Mouse (Mus musculus) liver, embryonic 12.5 days (tissue): Measurements from ENCODE around the gene Mbnl1. TPM values are rescaled to one million over a fixed set of nuclear protein-coding genes. Genes with fewer than 3 reads are reported as not detected.
A peak's percentile ranks its signal among the peaks of the same experiment; 100 is the strongest.

Source experiments
- ATAC-seq: fragments of 200-750 bp; cut with Nextera tagmentation; 2 replicates; pipeline ENCODE4 v1.8.0; 2017; ENCODE audit warnings: moderate number of reproducible peaks, mild to moderate bottlenecking, moderate library complexity
- H3K27ac ChIP-seq: fragments of 300-500 bp; sonication (generic); 2 replicates; pipeline ENCODE4 v1.5.1; 2016; ENCODE audit warnings: mild to moderate bottlenecking
- H3K27me3 ChIP-seq: fragments of 300-500 bp; sonication (generic); replicated peaks from 2 replicates; pipeline ENCODE4 v1.6.1; 2016; ENCODE audit warnings: mild to moderate bottlenecking, moderate library complexity
- H3K36me3 ChIP-seq: fragments of 300-500 bp; sonication (generic); 2 replicates; pipeline ENCODE4 v1.6.1; 2016; ENCODE audit warnings: mild to moderate bottlenecking, moderate library complexity
- H3K4me1 ChIP-seq: fragments of 300-500 bp; sonication (generic); 2 replicates; pipeline ENCODE4 v1.6.1; 2016
- H3K4me2 ChIP-seq: fragments of 300-500 bp; sonication (generic); 2 replicates; pipeline ENCODE4 v1.6.1; 2016; ENCODE audit warnings: mild to moderate bottlenecking, moderate library complexity
- H3K4me3 ChIP-seq: fragments of 300-500 bp; sonication (generic); 2 replicates; pipeline ENCODE4 v1.5.1; 2016; ENCODE audit warnings: mild to moderate bottlenecking, moderate library complexity
- H3K9ac ChIP-seq: fragments of 300-500 bp; sonication (generic); 2 replicates; pipeline ENCODE4 v1.6.1; 2016; ENCODE audit warnings: mild to moderate bottlenecking, moderate library complexity
- H3K9me3 ChIP-seq: fragments of 300-500 bp; sonication (generic); replicated peaks from 2 replicates; pipeline ENCODE4 v1.6.1; 2016; ENCODE audit warnings: mild to moderate bottlenecking, moderate library complexity
- WGBS: fragments of 180-500 bp; shearing (Covaris S2); methylation state at CpG from one replicate; pipeline ENCODE4 v1.1.7; 2016; ENCODE audit not compliant: insufficient replicate concordance; 5-methylcytosine and 5-hydroxymethylcytosine counted together
- polyA plus RNA-seq: library from polyadenylated mRNA; unstranded; fragments of >200 nt; fragmentation: Nextera tagmentation; extraction: Ambion mirVana; gene quantifications from 2 replicates; pipeline ENCODE4 v1.2.1, GENCODE M21; 2016

The Mbnl1 gene
- polyA plus RNA-seq, 1 experiment from 2014 or later = 171 TPM

DNA sequence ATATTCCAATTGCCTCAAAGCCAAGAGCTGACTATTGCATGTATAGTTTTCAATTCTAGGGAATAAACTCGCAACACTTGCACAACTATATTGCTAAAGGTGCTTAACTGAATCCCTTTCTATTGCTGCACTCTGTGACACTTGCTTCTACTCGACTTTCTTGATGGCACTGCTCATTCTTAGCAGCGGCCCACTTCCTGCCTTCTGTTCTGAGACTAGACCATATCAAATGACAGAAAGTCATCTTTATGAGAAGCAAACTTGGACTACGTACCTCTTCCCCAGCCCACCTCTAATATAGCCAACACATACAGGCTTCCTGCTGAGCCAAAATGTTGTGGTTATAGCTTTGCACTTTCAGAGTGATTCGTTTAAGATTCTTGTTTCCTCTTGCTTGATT, 23.6 kb downstream of the Mbnl1 start:
- Histone ChIP-seq H3K9me3 (no peaks in the 10 kb centered on the region), H3K9ac (no peak overlapping the region), H3K36me3 (no peaks in the 10 kb centered on the region), H3K4me1 (peaks cover 44% of the 10 kb centered on the region), H3K27ac (peak overlapping the region; percentile 23; the same call in 1 of the 2 replicates), H3K4me3 (no peak overlapping the region), H3K4me2 (no peak overlapping the region), H3K27me3 (no peaks in the 10 kb centered on the region)
- no peak for ATAC-seq
- WGBS = 67% methylated on average over 5 of the region's 5 CpGs

DNA sequence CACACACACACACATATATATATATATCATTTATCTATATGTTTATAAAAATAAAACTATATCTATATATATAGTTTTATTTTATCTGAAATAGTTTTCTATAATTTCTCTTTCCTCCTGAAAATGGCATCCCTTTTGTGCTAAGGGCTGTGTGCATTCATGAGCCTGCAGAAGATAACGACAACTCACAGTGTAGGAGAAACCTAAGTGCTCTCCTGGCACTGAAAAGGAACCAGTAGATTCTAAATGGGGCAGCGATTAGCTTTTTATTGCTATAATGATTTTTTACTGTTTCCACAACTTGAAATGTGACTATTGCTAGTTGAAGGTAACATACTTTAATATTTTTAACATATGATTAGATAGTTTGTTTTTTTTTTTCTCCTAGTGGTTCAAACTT, 25.5 kb downstream of the Mbnl1 start:
- peaks cover 53% of the 10 kb centered on the region for H3K4me1 ChIP-seq
- no peaks in the 10 kb centered on the region for H3K36me3 ChIP-seq
- H3K4me2 ChIP-seq = peak overlapping the region; percentile 89
- ATAC-seq = no peak
- H3K27me3 ChIP-seq = no peaks in the 10 kb centered on the region
- WGBS = 52% methylated on average over 2 of the region's 2 CpGs
- H3K27ac ChIP-seq = peak overlapping the region; percentile 95
- peak overlapping the region; percentile 22; the same call in 1 of the 2 replicates for H3K9ac ChIP-seq
- no peaks in the 10 kb centered on the region for H3K9me3 ChIP-seq
- H3K4me3 ChIP-seq = no peak overlapping the region

DNA sequence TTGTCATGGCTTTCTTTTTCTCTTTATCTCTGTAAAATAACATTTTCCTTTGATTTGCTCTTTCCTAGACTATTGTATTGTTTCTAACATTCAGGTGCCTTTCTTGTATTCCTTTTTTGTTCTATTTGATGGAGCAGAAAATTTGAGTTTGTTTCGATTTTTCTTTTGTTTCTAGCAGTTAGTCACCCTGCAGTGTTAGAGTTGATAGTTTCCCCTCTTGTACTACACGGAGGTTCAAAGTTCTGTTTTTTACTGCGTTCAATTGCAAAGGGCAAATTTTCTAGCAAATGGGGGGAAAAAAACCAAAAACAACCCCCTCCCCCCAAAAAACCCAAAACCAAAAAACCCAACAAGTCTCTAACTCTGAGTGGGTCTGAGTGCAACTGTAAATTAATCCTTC, 26.0 kb downstream of the Mbnl1 start:
- H3K4me1 ChIP-seq = peaks cover 58% of the 10 kb centered on the region
- no peaks in the 10 kb centered on the region for H3K36me3 ChIP-seq
- H3K9ac ChIP-seq = peak overlapping the region; percentile 99
- H3K27me3 ChIP-seq = no peaks in the 10 kb centered on the region
- ATAC-seq = no peak
- WGBS = 47% methylated on average over 3 of the region's 3 CpGs
- H3K9me3 ChIP-seq = no peaks in the 10 kb centered on the region
- H3K4me2 ChIP-seq = peak overlapping the region; percentile 89
- peak overlapping the region; percentile 85; the same call in 1 of the 2 replicates for H3K4me3 ChIP-seq
- peak overlapping the region; percentile 95 for H3K27ac ChIP-seq

DNA sequence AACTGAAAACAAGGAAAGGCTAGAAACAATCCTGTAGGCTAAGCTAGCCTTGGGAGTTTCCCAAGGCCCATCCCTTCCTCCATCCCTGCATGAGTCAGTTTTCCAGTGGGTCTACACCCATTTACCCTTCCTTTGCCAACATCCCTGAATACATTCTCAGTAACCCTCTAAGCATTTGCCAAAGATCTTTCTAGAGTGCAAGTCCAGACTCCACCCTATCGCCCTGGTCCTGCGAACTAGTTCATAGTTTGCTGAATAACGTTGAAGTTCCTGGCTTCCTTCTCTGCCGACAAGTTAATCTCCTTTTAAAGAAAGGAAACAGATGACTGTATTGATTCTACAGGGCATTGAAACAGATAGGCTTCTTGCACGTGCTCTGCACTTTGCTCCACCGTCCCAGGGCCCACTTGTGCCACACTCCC, 26.5 kb downstream of the Mbnl1 start:
- Histone ChIP-seq H3K4me1 (peaks cover 62% of the 10 kb centered on the region), H3K4me3 (peak overlapping the region; percentile 85), H3K27ac (peak overlapping the region; percentile 95), H3K36me3 (no peaks in the 10 kb centered on the region), H3K4me2 (peak overlapping the region; percentile 89), H3K9ac (peak overlapping the region; percentile 99), H3K9me3 (no peaks in the 10 kb centered on the region), H3K27me3 (no peaks in the 10 kb centered on the region)
- WGBS = 5% methylated on average over 6 of the region's 6 CpGs
- ATAC-seq = 0 out of 2 replicates have a peak, but pooled peaks have one; percentile 15

DNA sequence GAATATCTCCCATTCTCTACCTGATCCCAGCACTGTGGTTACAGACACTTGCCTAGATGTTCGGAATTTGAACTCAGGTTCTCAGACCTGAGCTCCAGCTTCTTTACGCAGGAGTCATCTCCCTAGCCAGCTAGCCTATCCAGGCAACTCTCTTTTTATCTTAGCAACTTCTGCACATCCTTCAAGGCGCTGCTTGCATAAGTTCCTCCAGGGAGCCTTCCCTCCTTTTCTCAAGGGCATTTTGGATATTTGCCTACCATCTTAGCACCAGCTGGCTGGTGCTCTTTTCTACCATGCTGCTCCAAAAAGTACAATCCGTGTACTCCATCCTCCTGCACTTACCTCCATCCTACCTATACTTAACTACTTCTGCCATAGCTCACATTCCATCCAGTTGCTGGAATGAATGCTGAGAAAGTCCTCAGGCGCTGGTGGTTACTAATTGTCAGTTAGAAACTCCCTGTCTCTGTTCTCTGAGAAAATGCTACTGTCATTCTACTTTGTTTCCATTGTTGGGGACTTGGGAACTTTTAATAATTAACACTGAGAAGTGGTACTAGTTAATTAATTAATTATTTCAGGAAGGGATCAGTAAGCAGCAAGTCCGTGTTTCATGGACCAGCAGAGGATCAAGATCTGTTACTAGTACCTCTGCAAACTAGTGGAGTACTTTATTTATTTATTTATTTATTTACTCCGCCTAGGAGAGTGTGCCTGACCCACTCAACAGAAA, 27.3 kb downstream of the Mbnl1 start:
- peak overlapping the region; percentile 85 for H3K4me3 ChIP-seq
- H3K27me3 ChIP-seq = no peaks in the 10 kb centered on the region
- peak overlapping the region; percentile 95 for H3K27ac ChIP-seq
- H3K9ac ChIP-seq = peak overlapping the region; percentile 99
- H3K36me3 ChIP-seq = no peaks in the 10 kb centered on the region
- no peaks in the 10 kb centered on the region for H3K9me3 ChIP-seq
- H3K4me1 ChIP-seq = peaks cover 70% of the 10 kb centered on the region
- H3K4me2 ChIP-seq = peak overlapping the region; percentile 89
- WGBS = 22% methylated on average over 7 of the region's 7 CpGs
- ATAC-seq = no peak

DNA sequence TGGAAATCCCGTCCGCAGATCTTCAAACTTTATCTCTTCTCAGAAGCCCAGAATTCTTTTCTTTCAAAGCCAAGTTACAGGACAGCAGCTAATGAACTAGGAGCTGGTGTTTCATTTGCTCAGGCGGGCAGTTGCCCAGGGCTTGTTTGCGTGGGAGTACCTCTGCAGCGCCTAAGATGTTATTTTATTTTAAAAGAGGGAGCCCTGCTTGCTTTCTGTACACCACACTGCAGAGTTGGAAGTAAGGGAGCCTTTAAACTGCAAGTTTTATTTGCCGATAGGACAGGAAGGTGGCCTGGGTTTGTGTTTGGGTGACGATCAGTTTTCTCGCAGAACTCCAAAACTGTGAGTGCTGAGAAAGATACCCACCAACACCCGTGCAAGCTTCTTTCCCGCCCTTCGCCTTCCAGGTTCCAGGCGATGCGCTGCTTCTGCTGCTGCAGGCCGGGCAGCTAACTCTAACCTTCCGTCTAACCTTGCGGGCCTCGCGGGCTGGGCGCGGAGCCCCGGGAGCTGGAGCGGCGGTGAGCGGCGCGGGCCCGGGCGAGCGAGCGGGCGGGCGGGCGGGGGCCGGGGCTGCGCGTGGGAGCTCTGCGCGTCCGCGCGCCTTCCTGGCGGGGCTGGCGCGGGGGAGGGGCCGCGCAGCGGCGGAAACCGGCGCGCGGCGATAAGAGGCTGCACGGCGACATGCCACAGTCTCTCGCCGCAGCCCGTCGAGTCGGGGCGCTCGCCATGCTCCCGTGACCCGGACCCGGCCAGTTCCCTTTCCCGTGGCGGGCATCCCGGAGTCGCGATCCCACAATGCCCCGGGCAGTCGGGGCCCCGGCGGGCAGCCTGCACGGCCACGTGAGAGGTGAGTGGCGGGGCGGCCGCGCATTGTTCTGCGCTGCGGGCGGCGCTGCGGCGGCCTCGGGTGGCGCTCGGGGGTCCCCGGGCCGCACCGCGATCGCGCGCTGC, 28.2 kb downstream of the Mbnl1 start:
- H3K4me3 ChIP-seq = peak overlapping the region; percentile 85
- H3K36me3 ChIP-seq = no peaks in the 10 kb centered on the region
- H3K27ac ChIP-seq = peak overlapping the region; percentile 95
- peak overlapping the region; percentile 89 for H3K4me2 ChIP-seq
- no peaks in the 10 kb centered on the region for H3K27me3 ChIP-seq
- H3K9ac ChIP-seq = peak overlapping the region; percentile 99
- H3K9me3 ChIP-seq = no peaks in the 10 kb centered on the region
- H3K4me1 ChIP-seq = peaks cover 69% of the 10 kb centered on the region
- WGBS = 4% methylated on average over 66 of the region's 96 CpGs
- peak; percentile 88 for ATAC-seq

DNA sequence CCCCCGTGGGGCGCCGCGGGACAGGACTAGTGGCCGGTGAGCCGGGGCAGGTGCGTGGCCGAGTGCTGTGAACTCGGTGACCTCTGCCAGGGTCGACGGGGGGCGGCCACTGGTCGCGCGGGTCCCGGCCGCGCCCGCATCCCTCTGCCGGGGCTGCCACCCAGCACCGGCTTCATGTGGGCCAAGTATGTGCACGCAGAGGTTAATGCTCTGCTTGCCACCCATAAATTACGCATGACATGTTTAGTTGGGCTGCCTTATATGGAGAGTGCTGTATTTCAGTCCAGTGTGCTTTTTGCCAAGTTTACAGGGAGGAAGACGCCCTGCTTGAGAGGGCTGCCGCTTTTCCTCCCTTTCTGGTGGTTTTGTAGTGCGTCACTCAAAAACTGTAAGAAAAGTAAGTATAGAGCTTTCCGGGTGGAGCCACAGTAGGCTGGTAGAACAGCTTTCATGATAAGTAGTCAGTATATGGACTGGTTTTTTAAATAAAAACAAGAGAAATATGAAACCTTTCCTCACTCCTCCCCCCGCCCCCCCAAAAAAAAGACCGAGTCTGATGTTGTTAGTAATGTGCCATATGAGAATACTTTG, 29.0 kb downstream of the Mbnl1 start:
- under 1% methylated on average over 17 of the region's 29 CpGs for WGBS
- Histone ChIP-seq H3K4me3 (peak overlapping the region; percentile 85), H3K9me3 (no peaks in the 10 kb centered on the region), H3K36me3 (no peaks in the 10 kb centered on the region), H3K9ac (peak overlapping the region; percentile 99), H3K4me1 (peaks cover 69% of the 10 kb centered on the region), H3K27ac (peak overlapping the region; percentile 95), H3K27me3 (no peaks in the 10 kb centered on the region), H3K4me2 (peak overlapping the region; percentile 89)
- ATAC-seq = peak; percentile 42

DNA sequence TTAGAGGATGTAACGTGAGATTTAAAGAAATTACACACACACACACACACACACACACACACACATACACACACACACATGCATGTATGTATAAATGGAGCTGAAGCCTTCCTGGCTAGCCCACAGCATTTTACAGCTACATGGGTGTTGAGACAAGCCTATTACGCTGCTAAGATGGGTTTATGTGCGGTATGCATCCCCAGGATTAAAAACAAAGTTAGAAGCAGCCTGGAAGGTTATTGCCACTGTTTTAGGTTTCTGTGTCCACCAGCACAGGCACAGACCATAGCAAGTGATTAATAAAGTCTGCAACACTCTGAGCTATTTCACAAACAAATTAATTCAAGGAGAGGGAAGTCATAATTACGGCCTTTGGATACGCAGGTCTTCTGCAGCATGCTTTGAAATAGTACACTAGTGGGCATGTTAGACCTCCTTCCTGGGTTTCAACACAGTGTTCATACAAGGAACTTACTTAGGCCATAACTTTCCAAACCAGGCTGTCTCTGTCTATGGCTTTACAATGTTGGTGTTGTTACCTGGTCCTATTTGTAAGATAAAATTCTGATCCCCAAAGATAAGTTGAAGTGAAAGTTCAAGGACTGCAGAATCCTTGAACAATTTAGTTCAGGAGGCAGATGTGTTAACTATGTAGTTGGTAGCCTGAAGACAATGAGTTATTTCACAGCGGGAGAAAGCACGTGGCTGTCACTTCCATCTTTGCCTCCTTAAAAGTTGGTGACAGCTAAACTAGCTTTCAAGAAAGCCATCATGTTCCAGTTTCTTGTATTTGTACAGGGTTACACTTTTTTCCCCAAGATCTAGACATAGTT, 29.7 kb downstream of the Mbnl1 start:
- Histone ChIP-seq H3K27me3 (no peaks in the 10 kb centered on the region), H3K4me3 (peak overlapping the region; percentile 85), H3K36me3 (peaks cover under 1% of the 10 kb centered on the region; the same call in 1 of the 2 replicates), H3K9me3 (no peaks in the 10 kb centered on the region), H3K9ac (peak overlapping the region; percentile 99), H3K4me1 (peaks cover 71% of the 10 kb centered on the region), H3K4me2 (peak overlapping the region; percentile 89), H3K27ac (peak overlapping the region; percentile 95)
- ATAC-seq = no peak
- 10% methylated on average over 7 of the region's 7 CpGs for WGBS

DNA sequence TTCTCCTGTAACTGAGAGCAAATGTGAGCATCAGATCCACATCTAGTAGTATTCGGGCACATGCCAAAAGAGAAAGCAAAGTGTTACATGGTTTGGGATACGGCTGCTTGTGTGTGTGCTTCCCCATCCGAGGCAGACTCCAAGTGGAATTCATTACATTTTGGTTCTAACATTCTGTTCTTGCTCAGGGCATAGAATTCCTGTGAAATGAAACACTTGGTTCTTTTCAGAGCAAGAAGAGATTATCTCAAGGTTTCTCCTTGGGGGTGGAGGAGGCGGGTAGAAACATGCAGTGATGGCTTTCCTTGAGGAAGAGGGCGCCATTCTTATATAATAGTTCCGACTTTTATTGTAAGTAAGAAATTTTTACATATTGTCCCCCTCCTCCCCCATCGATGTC, 30.6 kb downstream of the Mbnl1 start:
- WGBS = 18% methylated on average over 7 of the region's 7 CpGs

DNA sequence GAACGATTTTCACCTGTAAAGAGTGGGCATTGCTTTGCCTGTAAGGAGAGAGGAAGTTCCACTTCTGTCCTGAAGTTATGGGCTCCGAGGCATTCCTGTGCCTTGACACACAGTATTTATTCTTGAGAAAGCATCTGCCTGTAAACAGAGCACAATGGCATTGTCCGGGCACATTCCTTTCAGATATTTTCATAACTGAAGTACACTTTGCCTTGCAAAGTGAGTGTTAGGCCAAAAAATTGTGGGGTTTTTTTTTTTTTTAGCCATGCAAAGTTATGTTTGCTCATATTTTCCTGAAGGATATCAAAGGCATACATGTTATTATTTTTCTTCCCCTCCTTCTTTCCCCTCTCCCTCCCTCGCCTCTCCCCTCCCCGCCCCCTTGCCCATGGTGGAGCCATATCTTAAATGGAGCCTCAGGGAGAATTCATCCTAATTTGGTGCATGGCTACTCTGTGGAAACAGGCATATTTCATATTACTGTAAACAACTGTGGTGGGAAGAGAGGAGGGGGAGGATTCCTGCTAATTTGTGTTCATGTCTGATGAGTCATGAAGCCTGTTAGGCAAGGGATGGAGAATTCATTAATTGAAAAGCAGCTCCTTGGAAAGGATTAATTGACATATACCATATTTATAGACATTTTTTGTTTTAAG, 32.3 kb downstream of the Mbnl1 start:
- Histone ChIP-seq H3K4me1 (peaks cover 73% of the 10 kb centered on the region), H3K4me2 (peak overlapping the region; percentile 89), H3K36me3 (peaks cover 10% of the 10 kb centered on the region; the same call in 1 of the 2 replicates), H3K9ac (peak overlapping the region; percentile 58), H3K9me3 (no peaks in the 10 kb centered on the region), H3K4me3 (peak overlapping the region; percentile 36), H3K27me3 (no peaks in the 10 kb centered on the region), H3K27ac (peak overlapping the region; percentile 65; the same call in 1 of the 2 replicates)
- WGBS = 48% methylated on average over 5 of the region's 5 CpGs
- ATAC-seq = no peak

More for the DNA sequence above, 30.6 kb downstream of the Mbnl1 start:
- H3K36me3 ChIP-seq = peaks cover 3% of the 10 kb centered on the region; the same call in 1 of the 2 replicates
- no peak for ATAC-seq
- peak overlapping the region; percentile 99 for H3K9ac ChIP-seq
- no peaks in the 10 kb centered on the region for H3K9me3 ChIP-seq
- H3K4me3 ChIP-seq = peak overlapping the region; percentile 85
- H3K4me2 ChIP-seq = peak overlapping the region; percentile 89
- no peaks in the 10 kb centered on the region for H3K27me3 ChIP-seq
- peaks cover 76% of the 10 kb centered on the region for H3K4me1 ChIP-seq
- H3K27ac ChIP-seq = peak overlapping the region; percentile 95
